Mouse (Mus musculus) liver, embryonic 14.5 days (tissue): Measurements from ENCODE around the gene Amn. TPM values are rescaled to one million over a fixed set of nuclear protein-coding genes. Genes with fewer than 3 reads are reported as not detected.

Source experiments
- ATAC-seq: fragments of 200-750 bp; cut with Nextera tagmentation; 2 replicates; pipeline ENCODE4 v1.8.0; 2017; ENCODE audit warnings: moderate number of reproducible peaks, mild to moderate bottlenecking, moderate library complexity; ENCODE audit not compliant: insufficient read depth
- DNase-seq, 3 experiments: peaks; one replicate each; pipeline ENCODE4 v3.0.0-alpha.2; 2012 to 2013; ENCODE audit warnings: low read depth in 3 of 3, low spot score in 3 of 3
- H3K27ac ChIP-seq: fragments of 300-500 bp; sonication (generic); 2 replicates; pipeline ENCODE4 v1.5.1; 2014; ENCODE audit warnings: moderate library complexity, mild to moderate bottlenecking, control low read depth, inconsistent platforms
- H3K27me3 ChIP-seq: fragments of 300-500 bp; sonication (generic); 2 replicates; pipeline ENCODE4 v1.6.1; 2014; ENCODE audit warnings: mild to moderate bottlenecking, low read length, moderate library complexity; ENCODE audit not compliant: control insufficient read depth, insufficient read depth
- H3K36me3 ChIP-seq: fragments of 300-500 bp; sonication (generic); replicated peaks from 2 replicates; pipeline ENCODE4 v1.6.1; 2014; ENCODE audit warnings: low read depth; ENCODE audit not compliant: control insufficient read depth, insufficient read depth
- H3K4me1 ChIP-seq, 2 experiments: fragments of 200-500 bp in 1 of 2; fragments of 300-500 bp in 1 of 2; sonication (generic) in 1 of 2; replicated peaks; 2 replicates each; pipeline ENCODE4 v1.6.1; 2012 to 2014; ENCODE audit warnings: antibody characterized with exemption in 1 of 2, inconsistent platforms in 1 of 2, low read length in 1 of 2; ENCODE audit not compliant: control insufficient read depth in 2 of 2, insufficient read depth in 2 of 2
- H3K4me2 ChIP-seq: fragments of 300-500 bp; sonication (generic); 2 replicates; pipeline ENCODE4 v1.6.1; 2014; ENCODE audit warnings: low read depth, mild to moderate bottlenecking, control low read depth, moderate library complexity
- H3K4me3 ChIP-seq, 2 experiments: fragments of 200-500 bp in 1 of 2; fragments of 300-500 bp in 1 of 2; sonication (generic) in 1 of 2; 2 replicates each; pipeline ENCODE4 v1.5.1; 2012 to 2014; ENCODE audit warnings: low read depth in 2 of 2, low read length in 2 of 2, mild to moderate bottlenecking in 2 of 2, control low read depth in 1 of 2, inconsistent platforms in 1 of 2, moderate library complexity in 1 of 2; ENCODE audit not compliant: insufficient read depth in 1 of 2
- H3K9ac ChIP-seq: fragments of 300-500 bp; sonication (generic); replicated peaks from 2 replicates; pipeline ENCODE4 v1.6.1; 2014; ENCODE audit warnings: mild to moderate bottlenecking, control low read depth, moderate library complexity
- H3K9me3 ChIP-seq: fragments of 300-500 bp; sonication (generic); 2 replicates; pipeline ENCODE4 v1.6.1; 2016; ENCODE audit warnings: low read length, mixed read lengths; ENCODE audit not compliant: control insufficient read depth
- CTCF ChIP-seq: IDR thresholded peaks from 2 replicates; pipeline ENCODE4 v1.5.1; 2016; ENCODE audit warnings: antibody characterized with exemption, low read depth, control low read depth
- EP300 ChIP-seq: IDR thresholded peaks from 2 replicates; pipeline ENCODE4 v1.6.1; 2016; ENCODE audit warnings: antibody characterized with exemption, low read depth
- WGBS: fragments of 180-500 bp; shearing (Covaris S2); extraction: QIAGEN DNeasy Blood & Tissue Kit; methylation state at CpG from one replicate; pipeline ENCODE4 v1.1.7; 2014; ENCODE audit not compliant: insufficient replicate concordance; 5-methylcytosine and 5-hydroxymethylcytosine counted together
- polyA plus RNA-seq, 2 experiments: library from polyadenylated mRNA; depleted of rRNA in 1 of 2; stranded (reverse) in 1 of 2; unstranded in 1 of 2; fragments of >200 nt; fragmentation: Nextera tagmentation in 1 of 2; extraction: Ambion mirVana in 1 of 2; gene quantifications; 2 replicates each; pipeline versions ENCODE4 v1.2.1 to v1.2.3; 2012 to 2014

Gene Amn
- polyA plus RNA-seq, 2 experiments = 0.61 to 0.71 TPM

DNA sequence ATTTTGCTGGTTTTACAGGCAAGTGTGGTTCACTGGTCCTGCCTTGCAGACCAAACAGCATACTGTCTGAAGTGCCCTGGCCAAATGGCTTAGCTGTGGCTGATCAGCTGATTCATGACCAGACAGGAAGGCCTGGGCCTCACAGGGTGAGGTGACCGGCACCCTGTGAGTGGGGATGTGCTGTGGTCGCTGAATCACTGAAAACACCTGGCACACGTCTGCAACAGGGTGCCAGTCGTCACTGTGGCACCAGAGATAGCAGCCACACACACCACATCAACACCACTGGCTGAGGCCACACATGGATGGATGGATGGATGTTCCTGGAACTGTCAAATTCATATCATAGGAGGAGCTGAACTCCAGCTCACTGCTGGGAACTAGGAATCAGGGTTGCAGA, 52.5 kb downstream of the Amn start:
- WGBS = 37% methylated on average over 4 of the region's 4 CpGs
- TF ChIP-seq EP300 = no peak
- TF ChIP-seq CTCF = no peak
- Histone ChIP-seq H3K4me2 (no peak overlapping the region), H3K4me1 (no peaks in the 10 kb centered on the region), H3K36me3 (no peaks in the 10 kb centered on the region; the same call in 1 of the 2 replicates), H3K27me3 (no peaks in the 10 kb centered on the region), H3K9ac (no peak overlapping the region), H3K27ac (no peak overlapping the region), H3K4me3 (no peak overlapping the region), H3K9me3 (no peaks in the 10 kb centered on the region)
- no peak for ATAC-seq
- no peak for DNase-seq

DNA sequence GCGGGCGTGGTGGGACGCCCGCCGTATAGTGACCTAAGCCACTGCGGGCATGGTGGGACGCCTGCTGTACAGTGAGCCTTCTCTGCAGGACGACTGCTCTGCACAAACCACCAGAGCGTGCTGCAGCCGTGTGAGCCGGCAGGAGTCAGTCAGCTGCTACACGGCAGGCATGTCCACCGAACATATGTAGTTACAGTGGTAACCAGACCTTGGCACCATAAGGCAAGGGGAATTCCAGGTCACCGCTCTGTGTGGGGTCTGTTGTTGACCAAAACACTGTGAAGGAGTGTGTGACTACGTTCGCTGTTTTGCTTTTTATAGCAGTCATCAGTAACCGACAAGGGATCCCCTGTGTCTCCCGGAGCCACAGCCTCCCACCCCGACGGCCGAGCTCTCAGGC, 53.6 kb downstream of the Amn start:
- DNase-seq = no peak
- no peak overlapping the region for H3K4me2 ChIP-seq
- no peaks in the 10 kb centered on the region for H3K27me3 ChIP-seq
- no peak overlapping the region for H3K4me3 ChIP-seq
- ATAC-seq = no peak
- H3K4me1 ChIP-seq = no peaks in the 10 kb centered on the region
- H3K36me3 ChIP-seq = no peaks in the 10 kb centered on the region
- TF ChIP-seq CTCF = no peak
- no peak for TF ChIP-seq EP300
- no peaks in the 10 kb centered on the region for H3K9me3 ChIP-seq
- 84% methylated on average over 21 of the region's 21 CpGs for WGBS
- no peak overlapping the region for H3K9ac ChIP-seq
- no peak overlapping the region for H3K27ac ChIP-seq

DNA sequence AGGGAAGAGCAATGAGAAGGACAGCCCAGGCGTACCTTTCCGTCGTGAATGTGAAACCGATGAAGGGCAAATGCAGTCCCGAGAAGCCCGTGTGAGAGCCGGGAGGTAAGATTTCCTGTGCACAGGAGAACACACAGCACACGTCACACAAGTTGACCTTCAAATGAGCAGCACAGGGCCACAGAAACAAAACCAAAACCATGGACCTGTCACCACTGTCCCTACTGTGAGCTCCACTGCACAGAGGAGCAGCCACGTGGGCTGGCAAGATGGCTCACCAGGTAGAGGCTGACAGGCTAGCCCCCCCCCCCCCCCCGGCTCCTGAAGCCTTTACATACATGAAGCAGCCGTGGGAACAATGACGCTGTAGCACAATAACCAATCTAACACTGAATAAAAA, 54.1 kb downstream of the Amn start:
- Histone ChIP-seq H3K4me1 (no peaks in the 10 kb centered on the region), H3K27ac (no peak overlapping the region), H3K4me2 (no peak overlapping the region), H3K9ac (no peak overlapping the region), H3K27me3 (no peaks in the 10 kb centered on the region), H3K4me3 (no peak overlapping the region), H3K36me3 (no peaks in the 10 kb centered on the region), H3K9me3 (no peaks in the 10 kb centered on the region)
- DNase-seq (no peak), ATAC-seq (no peak)
- TF ChIP-seq CTCF (no peak), EP300 (no peak)
- WGBS = 76% methylated on average over 12 of the region's 12 CpGs

DNA sequence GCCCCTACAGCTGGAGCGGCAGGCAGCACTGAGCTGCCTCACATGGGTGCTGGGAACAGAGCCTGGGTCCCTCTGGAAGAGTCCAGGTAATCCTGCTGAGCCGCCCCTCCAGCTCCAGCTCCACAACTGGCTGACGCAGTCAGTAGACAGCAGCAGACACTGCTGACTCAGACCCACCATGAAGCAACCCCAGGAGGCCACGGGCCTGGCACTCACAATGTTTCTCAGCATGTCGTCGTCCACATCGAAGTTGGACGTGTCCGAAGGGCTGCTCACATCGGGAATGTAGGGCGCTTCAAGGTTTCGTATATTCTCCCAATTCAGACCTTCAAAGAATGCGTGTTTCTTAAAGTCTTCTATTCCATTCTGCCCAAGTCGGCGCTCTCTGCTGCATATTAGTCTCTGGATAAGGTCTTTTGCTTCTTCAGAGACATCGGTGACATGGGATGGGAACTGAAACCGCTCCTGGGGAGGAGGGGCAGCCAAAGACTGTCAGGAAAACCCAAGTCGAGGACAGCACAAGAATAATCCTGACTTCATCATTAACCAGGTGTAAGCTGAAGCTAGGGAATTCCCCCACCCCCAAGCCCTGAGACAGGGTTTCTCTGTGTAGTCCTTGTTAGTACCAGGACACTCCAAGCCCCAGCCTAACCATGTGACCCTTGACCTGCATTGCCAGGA, 55.0 kb downstream of the Amn start:
- DNase-seq (no peak), ATAC-seq (no peak)
- Histone ChIP-seq H3K9ac (no peak overlapping the region), H3K4me3 (no peak overlapping the region), H3K27ac (no peak overlapping the region), H3K36me3 (no peaks in the 10 kb centered on the region), H3K9me3 (no peaks in the 10 kb centered on the region), H3K4me2 (no peak overlapping the region), H3K4me1 (no peaks in the 10 kb centered on the region), H3K27me3 (no peaks in the 10 kb centered on the region)
- no peak for TF ChIP-seq EP300
- 77% methylated on average over 18 of the region's 18 CpGs for WGBS

Other genes starting within 250 kb of the Amn start
- gene Rcor1, start 231.7 kb upstream of the Amn start, polyA plus RNA-seq (2012; rRNA removed) = 7.2 and 9.1 TPM in 2 replicates
- 5.8 and 6.2 TPM in 2 replicates for gene Rcor1, start 231.7 kb upstream of the Amn start, polyA plus RNA-seq (2014; fragmentation: Nextera tagmentation; extraction: Ambion mirVana)
- gene Traf3, start 104.7 kb upstream of the Amn start, polyA plus RNA-seq (2012; rRNA removed) = 2.8 TPM in 2 replicates
- gene Traf3, start 104.7 kb upstream of the Amn start, polyA plus RNA-seq (2014; fragmentation: Nextera tagmentation; extraction: Ambion mirVana) = 2.7 and 2.9 TPM in 2 replicates
- gene 4930595D18Rik, start 86.6 kb upstream of the Amn start, polyA plus RNA-seq (2012; rRNA removed) = not detected in 2 replicates
- not detected in 2 replicates for gene 4930595D18Rik, start 86.6 kb upstream of the Amn start, polyA plus RNA-seq (2014; fragmentation: Nextera tagmentation; extraction: Ambion mirVana)
- 22.5 and 23.2 TPM in 2 replicates for gene Cdc42bpb, start 106.6 kb downstream of the Amn start, polyA plus RNA-seq (2012; rRNA removed)
- gene Cdc42bpb, start 106.6 kb downstream of the Amn start, polyA plus RNA-seq (2014; fragmentation: Nextera tagmentation; extraction: Ambion mirVana) = 5.3 and 6.6 TPM in 2 replicates
- not detected in 2 replicates for gene Lbhd2, start 135.7 kb downstream of the Amn start, polyA plus RNA-seq (2012; rRNA removed)
- 0.15 and 0.21 TPM in 2 replicates for gene Lbhd2, start 135.7 kb downstream of the Amn start, polyA plus RNA-seq (2014; fragmentation: Nextera tagmentation; extraction: Ambion mirVana)
- gene Exoc3l4, start 145.9 kb downstream of the Amn start, polyA plus RNA-seq (2012; rRNA removed) = 18.1 and 20.1 TPM in 2 replicates
- 15.8 and 19.3 TPM in 2 replicates for gene Exoc3l4, start 145.9 kb downstream of the Amn start, polyA plus RNA-seq (2014; fragmentation: Nextera tagmentation; extraction: Ambion mirVana)
- gene Tnfaip2, start 171.4 kb downstream of the Amn start, polyA plus RNA-seq (2012; rRNA removed) = 57.6 and 61.8 TPM in 2 replicates
- gene Tnfaip2, start 171.4 kb downstream of the Amn start, polyA plus RNA-seq (2014; fragmentation: Nextera tagmentation; extraction: Ambion mirVana) = 78.7 and 88.5 TPM in 2 replicates
- gene Gm266, start 214.7 kb downstream of the Amn start, polyA plus RNA-seq (2012; rRNA removed) = 0.61 and 0.91 TPM in 2 replicates
- gene Gm266, start 214.7 kb downstream of the Amn start, polyA plus RNA-seq (2014; fragmentation: Nextera tagmentation; extraction: Ambion mirVana) = 0.42 and 0.53 TPM in 2 replicates